Mouse (Mus musculus) layer of hippocampus, adult 2 months (tissue): Measurements from ENCODE around the gene Pex11a. TPM values are rescaled to one million over a fixed set of nuclear protein-coding genes. Genes with fewer than 3 reads are reported as not detected.

Source experiments
- DNase-seq, 2 experiments: peaks; one replicate each; pipeline ENCODE4 v3.0.0; 2022; ENCODE audit warnings: low spot score in 2 of 2
- H3K27ac ChIP-seq: fragments of 200-600 bp; 2 replicates; pipeline ENCODE4 v1.8.1; 2022
- H3K4me3 ChIP-seq: fragments of 200-600 bp; 2 replicates; pipeline ENCODE4 v1.8.1; 2022; ENCODE audit warnings: mild to moderate bottlenecking
- CTCF ChIP-seq: fragments of 200-600 bp; conservative IDR thresholded peaks from 2 replicates; pipeline ENCODE4 v1.8.1; 2022; ENCODE audit warnings: antibody characterized with exemption, mild to moderate bottlenecking, moderate library complexity
- total RNA-seq, 2 experiments: library from RNA; stranded (reverse); gene quantifications; 2 replicates each; pipeline ENCODE4 v1.2.3; 2021

Pex11a gene
- total RNA-seq, 2 experiments from 2014 or later, result 12.1 to 13.2 TPM

DNA sequence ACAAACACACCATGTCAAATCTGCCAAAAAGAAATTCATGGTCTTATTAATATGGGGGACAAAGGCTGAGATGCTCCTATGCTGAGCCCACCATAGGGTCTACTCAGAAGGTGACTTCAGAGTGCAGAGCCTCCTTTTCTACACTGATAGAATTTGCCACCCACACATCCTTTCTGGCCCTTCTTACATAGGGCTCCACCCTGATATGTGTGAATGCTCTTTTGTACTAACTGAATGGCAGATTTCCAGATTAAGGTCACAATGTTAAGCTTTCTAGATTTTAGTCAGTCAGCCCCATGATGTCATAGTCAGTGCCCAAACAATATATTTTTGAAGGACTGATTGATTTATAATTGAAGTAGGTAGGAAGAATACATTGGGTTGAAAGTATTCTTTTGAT is 16.8 kb upstream of the Pex11a start:
- no peak for DNase-seq
- H3K27ac ChIP-seq, result no peak overlapping the region
- no peak overlapping the region for H3K4me3 ChIP-seq
- no peak for TF ChIP-seq CTCF

DNA sequence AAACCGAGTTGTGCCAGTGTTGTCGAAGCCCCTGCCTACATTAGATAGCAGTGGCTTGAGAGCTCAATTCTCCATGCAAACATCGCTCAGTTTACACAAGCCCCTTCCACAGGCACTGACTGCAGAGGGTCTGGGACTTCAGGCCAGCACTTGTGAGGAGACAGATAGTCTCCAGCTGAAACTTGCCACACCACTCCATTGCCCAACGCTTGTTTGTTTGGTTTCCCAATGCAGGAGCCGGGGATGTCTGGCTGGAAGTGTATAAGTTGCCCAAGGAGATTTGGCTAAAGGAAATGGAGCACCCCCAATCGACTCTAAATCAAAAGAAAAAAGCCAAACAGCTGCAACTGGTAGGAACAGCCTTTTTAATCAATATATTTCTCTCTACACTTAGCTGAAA is 15.2 kb upstream of the Pex11a start:
- Histone ChIP-seq H3K27ac (no peak overlapping the region), H3K4me3 (no peak overlapping the region)
- no peak for DNase-seq
- no peak for TF ChIP-seq CTCF

DNA sequence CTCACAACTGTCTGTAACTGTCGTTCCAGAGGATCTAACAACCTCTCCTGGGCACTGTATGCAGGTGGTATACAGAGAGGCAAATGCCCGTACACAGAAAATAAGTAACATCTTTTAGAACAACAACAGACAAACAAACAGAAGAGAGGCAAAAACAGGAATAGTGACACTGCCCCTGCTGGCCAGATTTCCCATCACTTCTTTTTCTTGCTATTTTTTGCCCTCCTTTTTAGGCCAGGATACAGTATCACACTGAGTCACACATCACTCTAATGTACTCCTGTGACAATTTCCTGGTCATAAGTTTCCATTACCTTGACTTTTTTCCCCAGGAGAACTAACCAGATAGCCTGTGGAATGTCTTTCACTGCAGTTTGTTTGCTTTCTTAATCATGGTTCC is 13.4 kb upstream of the Pex11a start:
- no peak overlapping the region for H3K27ac ChIP-seq
- DNase-seq, result no peak
- no peak overlapping the region for H3K4me3 ChIP-seq
- peak; percentile 56 for TF ChIP-seq CTCF

DNA sequence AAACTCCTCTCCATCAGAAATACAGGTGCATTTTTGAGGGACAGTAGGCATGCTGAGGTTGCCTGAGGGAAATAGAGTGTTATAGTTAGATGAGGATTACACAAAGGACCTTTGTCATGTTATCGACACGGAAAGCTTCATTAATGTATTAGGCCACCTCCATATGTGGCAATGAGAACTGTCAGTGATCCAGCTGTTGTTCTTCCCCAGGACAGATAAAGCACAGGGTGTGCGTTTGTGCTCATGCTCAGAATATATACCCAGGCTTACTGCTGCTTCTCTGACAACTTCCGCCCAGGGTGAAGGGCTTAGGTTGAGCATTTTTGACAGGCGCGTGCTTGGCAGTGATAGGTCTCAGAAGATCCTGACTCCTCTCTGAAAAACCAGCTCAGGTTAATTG is 6.6 kb upstream of the Pex11a start:
- no peak for DNase-seq
- no peak for TF ChIP-seq CTCF
- no peak overlapping the region for H3K4me3 ChIP-seq

DNA sequence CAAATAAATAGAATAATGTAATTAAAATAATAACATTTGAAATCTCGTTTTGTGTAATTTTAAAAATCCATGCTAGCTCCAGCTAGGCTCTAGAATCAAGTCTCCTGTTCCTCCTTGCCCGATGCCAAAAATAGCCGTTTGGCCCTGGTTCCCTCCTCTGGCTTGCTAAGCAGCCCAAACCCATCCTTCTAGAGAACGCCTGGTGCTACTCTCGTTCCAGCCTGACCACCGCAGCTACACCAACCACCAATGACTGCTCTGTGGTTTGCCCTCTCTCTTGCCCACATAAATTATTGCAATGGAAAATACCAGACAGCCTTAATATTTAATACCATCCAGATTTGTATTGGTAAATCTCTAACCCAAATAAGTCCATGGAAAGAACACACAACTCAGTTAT is 4.7 kb upstream of the Pex11a start:
- Histone ChIP-seq H3K4me3 (no peak overlapping the region), H3K27ac (no peak overlapping the region)
- no peak for DNase-seq
- TF ChIP-seq CTCF, result no peak

More for the DNA sequence above, 6.6 kb upstream of the Pex11a start:
- no peak overlapping the region for H3K27ac ChIP-seq

DNA sequence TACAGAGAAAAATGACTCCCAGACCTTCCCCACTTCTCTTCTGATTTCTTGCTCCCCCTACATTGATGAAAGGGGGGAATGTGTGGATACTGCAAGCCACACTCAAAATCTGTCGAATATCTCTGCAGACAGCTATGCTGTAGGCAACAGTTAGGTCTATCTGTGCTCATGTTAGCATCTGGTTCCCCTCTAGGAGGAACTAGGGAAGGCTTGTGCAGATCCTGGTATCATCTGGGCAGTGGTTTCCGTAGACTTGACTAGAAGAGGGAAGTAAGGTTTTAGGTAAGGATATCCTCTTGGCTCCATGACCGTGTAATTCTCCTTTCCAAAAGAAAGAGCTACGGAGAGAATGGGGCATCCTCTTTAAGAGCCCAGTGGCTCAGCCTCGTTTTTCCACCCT is 1.7 kb upstream of the Pex11a start:
- no peak for DNase-seq
- H3K4me3 ChIP-seq, result no peak overlapping the region
- no peak for TF ChIP-seq CTCF

DNA sequence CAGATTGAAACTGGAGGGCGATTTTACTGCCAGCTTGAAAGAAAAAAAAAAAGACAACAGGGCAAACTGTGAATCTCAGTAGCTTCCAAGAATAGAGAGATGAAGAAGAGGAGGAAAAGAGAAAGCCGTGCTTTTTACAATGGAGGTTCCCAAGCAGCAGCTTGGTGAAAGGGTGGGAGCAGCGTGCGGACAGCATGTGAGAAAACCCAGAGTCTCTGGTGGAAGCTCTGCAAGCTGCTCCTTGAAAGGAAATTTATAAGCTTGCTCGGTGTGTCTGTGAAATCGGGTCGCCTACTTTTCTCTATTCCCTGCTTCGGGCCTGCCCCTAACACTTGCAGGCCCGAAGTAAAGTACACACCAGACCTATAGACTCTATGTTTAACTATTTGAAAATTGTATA is 1.1 kb upstream of the Pex11a start:
- no peak for TF ChIP-seq CTCF
- no peak for DNase-seq

More for the DNA sequence above, 1.7 kb upstream of the Pex11a start:
- no peak overlapping the region for H3K27ac ChIP-seq

DNA sequence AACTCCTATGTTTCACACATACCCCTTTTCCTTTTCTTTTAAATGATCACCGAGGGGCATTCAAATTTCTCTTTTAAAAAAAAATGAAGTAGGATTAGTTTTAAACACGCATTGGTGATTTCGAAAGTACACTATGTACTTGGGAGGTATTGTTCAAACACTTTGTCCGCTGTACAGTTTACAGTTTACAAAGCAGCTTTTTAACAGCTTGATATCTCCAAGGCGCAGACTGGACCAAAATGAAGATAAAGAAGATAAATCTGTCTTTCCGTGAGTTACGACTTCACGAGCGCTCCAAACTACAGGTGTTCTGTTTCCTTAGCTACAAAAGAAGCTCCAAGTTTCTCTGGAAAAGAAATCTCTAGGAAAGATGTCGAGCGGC is 663 bp downstream of the Pex11a start:
- TF ChIP-seq CTCF, result no peak
- H3K27ac ChIP-seq, result peak overlapping the region; percentile 75; the same call in 1 of the 2 replicates
- no peak for DNase-seq
- peak overlapping the region; percentile 97 for H3K4me3 ChIP-seq

More for the DNA sequence above, 1.1 kb upstream of the Pex11a start:
- 0 out of 2 replicates have a peak overlapping the region, but pooled peaks have one; percentile 75 for H3K27ac ChIP-seq
- H3K4me3 ChIP-seq, result no peak overlapping the region

DNA sequence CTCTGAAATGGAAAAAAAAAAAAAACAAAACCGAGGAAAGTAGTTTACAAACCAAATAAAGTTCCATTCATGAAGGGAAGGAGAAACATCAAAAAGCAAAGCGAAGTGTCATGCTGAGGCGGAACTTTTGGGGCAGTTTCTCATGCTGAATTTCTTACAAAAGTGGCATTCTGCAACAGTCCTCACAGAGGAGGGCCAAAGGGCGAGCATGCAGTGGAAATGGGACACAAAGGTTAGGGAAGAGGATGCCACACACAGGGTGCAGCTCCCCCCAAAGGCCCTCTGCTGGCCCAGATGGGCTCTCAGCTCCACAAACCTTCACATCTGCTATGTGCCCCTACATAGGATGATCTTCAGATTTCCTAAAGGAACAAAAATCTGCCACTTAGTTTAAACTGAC is 2.7 kb downstream of the Pex11a start:
- TF ChIP-seq CTCF, result no peak
- Histone ChIP-seq H3K4me3 (no peak overlapping the region), H3K27ac (no peak overlapping the region)
- DNase-seq, result no peak

DNA sequence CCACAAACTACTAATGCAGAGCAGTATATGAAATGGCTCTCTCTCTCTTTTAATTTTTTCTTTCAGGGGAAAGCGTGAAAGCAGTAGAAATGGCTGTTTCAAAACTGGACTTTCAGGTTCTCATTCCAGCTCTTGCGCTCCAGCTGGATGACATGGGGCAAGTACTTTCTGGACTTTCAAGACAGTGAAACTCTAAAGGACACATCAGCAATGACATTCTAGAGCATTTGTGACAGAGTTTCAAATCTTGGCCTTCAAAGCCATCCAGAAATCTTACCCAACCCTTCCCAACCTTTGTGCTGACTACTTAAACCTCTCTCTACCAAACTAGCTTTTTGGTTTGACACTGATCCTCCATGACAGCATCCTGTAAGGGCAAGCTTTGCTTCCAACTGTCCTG is 4.0 kb downstream of the Pex11a start:
- no peak for DNase-seq
- H3K27ac ChIP-seq, result no peak overlapping the region
- TF ChIP-seq CTCF, result no peak
- no peak overlapping the region for H3K4me3 ChIP-seq

DNA sequence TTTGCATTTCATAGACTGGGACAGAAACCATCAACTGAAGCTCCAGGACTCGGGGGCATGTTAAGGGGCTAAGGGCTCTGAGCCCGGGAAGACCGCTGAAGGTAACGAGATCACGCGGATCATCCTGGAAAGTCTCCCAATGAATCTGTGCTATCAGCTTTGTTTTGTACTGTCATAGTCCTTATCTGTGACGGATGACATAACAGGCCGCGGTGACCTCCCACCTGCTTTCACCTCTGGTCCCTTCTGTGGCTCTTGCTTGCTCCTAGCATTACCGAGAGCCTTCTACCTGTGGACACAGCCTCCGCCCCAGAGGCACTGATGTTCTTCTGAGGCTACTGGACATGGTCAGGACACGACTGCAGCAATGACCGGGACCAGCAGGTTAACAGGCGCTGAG is 6.4 kb downstream of the Pex11a start:
- H3K4me3 ChIP-seq, result no peak overlapping the region
- no peak for TF ChIP-seq CTCF
- H3K27ac ChIP-seq, result no peak overlapping the region
- DNase-seq, result no peak

DNA sequence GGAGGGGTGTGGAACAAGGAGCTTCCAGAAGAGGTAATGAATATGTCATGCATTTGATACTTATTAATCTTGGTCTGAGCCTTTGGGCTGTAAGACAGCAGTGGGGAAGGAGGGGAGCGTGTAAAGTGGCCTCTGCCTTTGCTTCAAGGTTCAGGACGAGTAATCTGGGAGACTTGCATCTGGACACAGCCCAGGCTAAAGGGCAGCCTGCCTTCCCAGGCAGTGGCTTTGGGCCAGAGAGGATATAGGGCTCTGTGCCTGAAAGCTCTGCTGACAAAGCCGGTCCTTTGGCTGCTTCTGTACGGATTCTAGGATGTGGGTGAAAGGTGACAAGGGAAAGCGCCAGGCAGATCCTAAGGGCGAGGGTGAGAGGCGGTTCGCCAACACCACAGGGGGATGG is 8.4 kb downstream of the Pex11a start:
- Histone ChIP-seq H3K27ac (no peak overlapping the region), H3K4me3 (no peak overlapping the region)
- no peak for DNase-seq
- no peak for TF ChIP-seq CTCF

DNA sequence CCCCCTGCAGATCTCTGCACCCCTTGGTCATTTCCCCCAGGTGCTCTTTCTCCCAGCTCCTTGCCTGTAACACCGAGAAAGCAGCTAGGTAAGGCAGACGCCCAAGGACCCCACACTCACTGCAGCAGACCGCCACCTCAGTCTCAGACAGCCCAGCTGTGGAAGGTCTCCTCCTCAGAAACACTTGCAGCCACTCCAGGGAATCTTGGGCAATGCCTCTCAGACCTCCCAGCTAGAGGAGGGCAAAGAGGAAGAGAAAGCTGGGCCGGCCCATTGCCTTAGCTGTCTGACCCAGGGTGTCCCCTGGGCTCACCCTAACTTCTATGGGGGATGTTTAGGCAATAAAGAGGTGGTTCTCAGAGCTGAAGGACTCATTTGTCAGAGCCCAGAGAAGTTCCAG is 10.3 kb downstream of the Pex11a start, which contains the start of gene Plin1:
TSS of gene Plin1 (minus strand) at position 282 of the 400 bp plus-strand sequence.
- TF ChIP-seq CTCF, result no peak
- H3K27ac ChIP-seq, result no peak within 1 kb of the TSS
- no peak within 1 kb of the TSS for H3K4me3 ChIP-seq
- no peak for DNase-seq

DNA sequence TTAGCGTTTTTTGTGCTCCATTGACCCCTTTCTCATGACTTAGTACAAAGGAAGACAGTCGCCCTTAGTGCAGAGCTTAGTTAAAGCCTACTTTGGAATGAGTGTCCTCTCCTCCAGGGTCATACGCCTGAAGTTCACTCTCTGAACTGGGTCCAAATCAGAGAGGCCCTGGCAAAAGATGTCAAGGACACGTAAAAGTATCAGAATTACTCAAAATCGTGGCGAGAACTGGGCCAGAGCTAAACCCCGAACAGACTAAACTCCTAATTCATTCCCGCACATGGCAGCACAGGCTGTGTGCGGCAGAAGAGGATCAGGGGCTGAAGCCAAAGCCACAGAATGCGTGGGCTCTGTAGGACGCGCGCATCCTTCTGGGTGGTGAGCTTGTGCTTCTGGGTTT is 11.5 kb downstream of the Pex11a start:
- DNase-seq, result no peak
- no peak overlapping the region for H3K4me3 ChIP-seq
- no peak overlapping the region for H3K27ac ChIP-seq
- no peak for TF ChIP-seq CTCF
